ENCODE assay signal across 27 mouse cellular contexts in genomic region chr16:62860140-62860539, GRCm38 (mm10). TPM values are rescaled to one million over a fixed set of nuclear protein-coding genes. Genes with fewer than 3 reads are reported as not detected.
DNase-seq lines count a peak whose midpoint lies in the region; ATAC-seq and TF ChIP-seq lines count a peak whose summit lies in the region.
"Had no signal": no experiment of that assay in that cellular context is flagged by ENCODE, and none has a peak within 500 bp of the region (broad histone marks: within the 10 kb centered on the region; RNA-seq: fewer than 3 reads in every experiment).

No protein-coding gene starts in this region.

- TF ChIP-seq EP300 in liver, postnatal 0 days (IDR thresholded peaks at IDR 0.05; ENCODE audit: low read depth) = no peak

- H3K4me3 ChIP-seq in forebrain, postnatal 0 days (ENCODE audit: low read depth, low read length) = no peak overlapping the region
- no peak overlapping the region for H3K4me3 ChIP-seq in forebrain, embryonic 12.5 days (replicated peaks)
- no peak overlapping the region for H3K4me3 ChIP-seq in liver, postnatal 0 days (ENCODE audit: low read depth, low read length)

- no peak for TF ChIP-seq CTCF in forebrain, postnatal 0 days (IDR thresholded peaks at IDR 0.05; ENCODE audit: low read depth)
- TF ChIP-seq CTCF in liver, postnatal 0 days (IDR thresholded peaks at IDR 0.05; ENCODE audit: low read depth) = no peak

- 55% methylated on average over 1 of the region's 1 CpGs for WGBS in forebrain, postnatal 0 days
- WGBS in forebrain, embryonic 12.5 days = 78% methylated on average over 1 of the region's 1 CpGs
- WGBS in liver, postnatal 0 days (ENCODE audit: insufficient replicate concordance) = 79% methylated on average over 1 of the region's 1 CpGs

- DNase-seq in forebrain, postnatal 0 days = no peak
- no peak for DNase-seq in frontal cortex, postnatal 14 days (ENCODE audit: low spot score in 2 of 2)
- DNase-seq in brain, adult 2 months (ENCODE audit: low read depth, low spot score) = peak; percentile 49
- peak; percentile 31 for DNase-seq in telencephalon, adult 2 months (ENCODE audit: low read depth, low spot score)
- DNase-seq in liver, postnatal 0 days = no peak
- no peak for DNase-seq in left cerebral cortex, postnatal 14 days (ENCODE audit: low spot score in 2 of 2)
- DNase-seq: adrenal gland, adult 2 months; adrenal gland, adult 8-10 months; adrenal gland, postnatal 10 days; adrenal gland, postnatal 14 days; adrenal gland, postnatal 25 days; adrenal gland, postnatal 36 days; B cell, adult 2 months; cerebellum, adult 11 months; cerebellum, adult 11-12 months; cerebellum, adult 18-20 months had no signal

- intact Hi-C loops in left cerebral cortex, postnatal 14 days (cut with DNase I) = no loop called here

- H3K4me2 ChIP-seq in forebrain, postnatal 0 days (ENCODE audit: low read depth) = no peak overlapping the region
- H3K4me2 ChIP-seq in forebrain, embryonic 12.5 days = no peak overlapping the region
- no peak overlapping the region for H3K4me2 ChIP-seq in liver, postnatal 0 days (ENCODE audit: low read depth, low read length)

- ATAC-seq in forebrain, postnatal 0 days = peak; percentile 75
- no peak for ATAC-seq in forebrain, embryonic 12.5 days (ENCODE audit: low FRiP score)
- ATAC-seq in frontal cortex, adult (ENCODE audit: low TSS enrichment) = peak; percentile 90
- no peak for ATAC-seq in liver, postnatal 0 days
- ATAC-seq: activated CD4-positive, CD25-positive, alpha-beta regulatory T cell, adult 4 months; CD4-positive, CD25-positive, alpha-beta regulatory T cell, adult 4 months; Patski had no signal

- 0 out of 2 replicates have a peak, but pooled peaks cover 5% of the 10 kb centered on the region for H3K27me3 ChIP-seq in forebrain, postnatal 0 days (ENCODE audit: insufficient read depth, low read length)
- no peaks in the 10 kb centered on the region; the same call in 1 of the 2 replicates for H3K27me3 ChIP-seq in forebrain, embryonic 12.5 days
- no peaks in the 10 kb centered on the region for H3K27me3 ChIP-seq in liver, postnatal 0 days (ENCODE audit: insufficient read depth, low read length)
- H3K27me3 ChIP-seq: CH12.LX, Patski had no signal

- no peaks in the 10 kb centered on the region for H3K9me3 ChIP-seq in forebrain, postnatal 0 days (ENCODE audit: low read length)
- no peaks in the 10 kb centered on the region for H3K9me3 ChIP-seq in forebrain, embryonic 12.5 days
- no peaks in the 10 kb centered on the region for H3K9me3 ChIP-seq in liver, postnatal 0 days (ENCODE audit: low read length)
- H3K9me3 ChIP-seq: G1E had no signal

- H3K9ac ChIP-seq in forebrain, postnatal 0 days = no peak overlapping the region
- no peak overlapping the region for H3K9ac ChIP-seq in forebrain, embryonic 12.5 days
- no peak overlapping the region for H3K9ac ChIP-seq in liver, postnatal 0 days (replicated peaks)

- H3K27ac ChIP-seq in forebrain, postnatal 0 days (ENCODE audit: low read depth, low read length) = no peak overlapping the region
- H3K27ac ChIP-seq in forebrain, embryonic 12.5 days = no peak overlapping the region
- H3K27ac ChIP-seq in liver, postnatal 0 days (ENCODE audit: low read depth) = no peak overlapping the region

- H3K36me3 ChIP-seq in forebrain, postnatal 0 days (ENCODE audit: insufficient read depth) = no peaks in the 10 kb centered on the region
- H3K36me3 ChIP-seq in forebrain, embryonic 12.5 days (replicated peaks) = no peaks in the 10 kb centered on the region
- H3K36me3 ChIP-seq in liver, postnatal 0 days (replicated peaks; ENCODE audit: insufficient read depth, low read length) = no peaks in the 10 kb centered on the region

- H3K4me1 ChIP-seq in forebrain, postnatal 0 days (ENCODE audit: insufficient read depth) = no peaks in the 10 kb centered on the region
- H3K4me1 ChIP-seq in forebrain, embryonic 12.5 days = no peaks in the 10 kb centered on the region
- H3K4me1 ChIP-seq in liver, postnatal 0 days (ENCODE audit: insufficient read depth) = no peaks in the 10 kb centered on the region

RNA-seq across cellular contexts. Expression of gene Pros1, which starts 6.0 kb away (rescaled TPM):
- 8.3 and 11.4 TPM in 2 replicates for total RNA-seq in forebrain, postnatal 0 days (2014; rRNA removed)
- 7.2 and 9.3 TPM in 2 replicates for polyA plus RNA-seq in forebrain, postnatal 0 days (2015; fragmentation: Nextera tagmentation; extraction: Ambion mirVana)
- 13.0 and 13.1 TPM in 2 replicates for polyA plus RNA-seq in forebrain, embryonic 12.5 days (2016; fragmentation: Nextera tagmentation; extraction: Ambion mirVana)
- polyA plus RNA-seq in liver, postnatal 0 days (2015; fragmentation: Nextera tagmentation; extraction: Ambion mirVana) = 18.2 and 19.1 TPM in 2 replicates
- 10 to 100 TPM in 1 of 2 experiments, 1 to 10 TPM in 1; 9.6 to 10.3 TPM for total RNA-seq in left cerebral cortex, postnatal 14 days (2021)

RNA-seq across cellular contexts. Expression of gene Arl13b, which starts 13.3 kb away (rescaled TPM):
- 21.0 and 21.4 TPM in 2 replicates for total RNA-seq in forebrain, postnatal 0 days (2014; rRNA removed)
- 14.1 and 17.0 TPM in 2 replicates for polyA plus RNA-seq in forebrain, postnatal 0 days (2015; fragmentation: Nextera tagmentation; extraction: Ambion mirVana)
- polyA plus RNA-seq in forebrain, embryonic 12.5 days (2016; fragmentation: Nextera tagmentation; extraction: Ambion mirVana) = 17.1 and 18.8 TPM in 2 replicates
- polyA plus RNA-seq in liver, postnatal 0 days (2015; fragmentation: Nextera tagmentation; extraction: Ambion mirVana) = 3.0 and 3.4 TPM in 2 replicates
- total RNA-seq in left cerebral cortex, postnatal 14 days (2021) = 1 to 10 TPM; 6.6 to 9.8 TPM

RNA-seq across cellular contexts. Expression of gene Stx19, which starts 45.7 kb away (rescaled TPM):
- total RNA-seq in forebrain, postnatal 0 days (2014; rRNA removed) = 0.14 TPM in 1 of 2 replicates, not detected in the other
- polyA plus RNA-seq in forebrain, postnatal 0 days (2015; fragmentation: Nextera tagmentation; extraction: Ambion mirVana) = 0.08 TPM in 1 of 2 replicates, not detected in the other
- polyA plus RNA-seq in forebrain, embryonic 12.5 days (2016; fragmentation: Nextera tagmentation; extraction: Ambion mirVana) = 0.64 TPM in 2 replicates
- polyA plus RNA-seq in liver, postnatal 0 days (2015; fragmentation: Nextera tagmentation; extraction: Ambion mirVana) = 0.04 TPM in 1 of 2 replicates, not detected in the other
- total RNA-seq in left cerebral cortex, postnatal 14 days (2021) = not detected
- total RNA-seq: adrenal gland, adult 18-20 months; adrenal gland, adult 2 months; adrenal gland, adult 8-10 months; adrenal gland, postnatal 10 days; adrenal gland, postnatal 14 days; adrenal gland, postnatal 25 days; adrenal gland, postnatal 36 days; adrenal gland, postnatal 4 days; CH12.LX; ES-E14; MEL had no signal
- polyA plus RNA-seq: adrenal gland, adult 2 months; G1E had no signal

Comparison
In these comparisons a context has a peak if more than half of its experiments do, and no peak if none do; other contexts are left out.
1. ATAC-seq: peak in forebrain, postnatal 0 days (single experiment) and frontal cortex, adult (single experiment); none in forebrain, embryonic 12.5 days (single experiment) and liver, postnatal 0 days (single experiment).
2. DNase-seq: peak in brain, adult 2 months (single experiment) and telencephalon, adult 2 months (single experiment); none in forebrain, postnatal 0 days (single experiment), frontal cortex, postnatal 14 days (0 of 2), liver, postnatal 0 days (single experiment) and left cerebral cortex, postnatal 14 days (0 of 2).